Comparison of ENCODE assay signal across 28 mouse cellular contexts in the genomic region with DNA sequence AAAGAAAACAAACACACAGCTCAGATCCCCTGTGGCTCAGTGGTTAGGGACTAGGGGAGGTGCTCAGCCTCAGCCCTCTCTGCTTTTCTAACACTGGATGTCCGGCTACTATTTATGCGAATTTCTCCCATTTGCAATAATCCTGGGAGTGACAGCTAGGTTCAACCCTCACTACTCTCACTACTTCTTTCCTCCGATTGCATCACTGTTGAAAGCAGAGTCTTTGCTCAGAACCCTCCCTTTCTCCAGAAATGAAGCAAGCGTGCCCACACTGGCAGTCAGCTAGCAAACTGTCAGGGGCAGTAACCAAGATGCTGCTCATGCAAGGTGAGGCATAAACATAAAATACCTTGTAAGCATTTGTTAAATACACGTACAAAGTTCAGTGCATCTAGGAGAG. TPM values are rescaled to one million over a fixed set of nuclear protein-coding genes. Genes with fewer than 3 reads are reported as not detected.
DNase-seq lines count a peak whose midpoint lies in the region; ATAC-seq lines count a peak whose summit lies in the region.
"Had no signal": no experiment of that assay in that cellular context is flagged by ENCODE, and none has a peak within 500 bp of the region (broad histone marks: within the 10 kb centered on the region; RNA-seq: fewer than 3 reads in every experiment).

No protein-coding gene starts in this region.

- WGBS in forebrain, embryonic 16.5 days = 87% methylated on average over 5 of the region's 5 CpGs
- WGBS in forebrain, embryonic 11.5 days = 90% methylated on average over 5 of the region's 5 CpGs
- 84% methylated on average over 5 of the region's 5 CpGs for WGBS in midbrain, embryonic 16.5 days
- 89% methylated on average over 5 of the region's 5 CpGs for WGBS in midbrain, embryonic 14.5 days

- 0 out of 2 replicates have a peak overlapping the region, but pooled peaks have one; percentile 19 for H3K9ac ChIP-seq in forebrain, embryonic 16.5 days (replicated peaks; ENCODE audit: low read depth, low read length)
- no peak overlapping the region for H3K9ac ChIP-seq in forebrain, embryonic 11.5 days (ENCODE audit: low read length)
- no peak overlapping the region for H3K9ac ChIP-seq in midbrain, embryonic 16.5 days (ENCODE audit: low read depth, low read length)
- no peak overlapping the region for H3K9ac ChIP-seq in midbrain, embryonic 14.5 days (replicated peaks; ENCODE audit: low read length)
- H3K9ac ChIP-seq: embryonic facial prominence, embryonic 15.5 days; forebrain, embryonic 15.5 days; hindbrain, embryonic 15.5 days; kidney, embryonic 15.5 days; limb, embryonic 13.5 days; midbrain, embryonic 15.5 days; neural tube, embryonic 12.5 days had no signal

- H3K9me3 ChIP-seq in forebrain, embryonic 16.5 days (ENCODE audit: control insufficient read depth, low read length) = no peaks in the 10 kb centered on the region
- H3K9me3 ChIP-seq in forebrain, embryonic 11.5 days (ENCODE audit: control insufficient read depth, low read length) = no peaks in the 10 kb centered on the region
- no peaks in the 10 kb centered on the region for H3K9me3 ChIP-seq in midbrain, embryonic 16.5 days (replicated peaks; ENCODE audit: control insufficient read depth, low read length, poor library complexity, severe bottlenecking)
- H3K9me3 ChIP-seq in midbrain, embryonic 14.5 days (ENCODE audit: control insufficient read depth, low read length) = no peaks in the 10 kb centered on the region
- H3K9me3 ChIP-seq: embryonic facial prominence, embryonic 10.5 days; embryonic facial prominence, embryonic 15.5 days; forebrain, embryonic 15.5 days; hindbrain, embryonic 15.5 days; kidney, embryonic 15.5 days; limb, embryonic 13.5 days; midbrain, embryonic 15.5 days; neural tube, embryonic 12.5 days had no signal

- no peak for ATAC-seq in forebrain, embryonic 16.5 days
- no peak for ATAC-seq in forebrain, embryonic 11.5 days (replicated peaks; ENCODE audit: low FRiP score)
- ATAC-seq in midbrain, embryonic 16.5 days = no peak
- no peak for ATAC-seq in midbrain, embryonic 14.5 days (ENCODE audit: low FRiP score, low TSS enrichment)
- peak; percentile 58 for ATAC-seq in megakaryocyte, adult 5-6 weeks (ENCODE audit: poor library complexity, severe bottlenecking)
- ATAC-seq in megakaryocyte-erythroid progenitor cell, adult 5-6 weeks (replicated peaks; ENCODE audit: low FRiP score, low TSS enrichment, poor library complexity, severe bottlenecking) = no peak
- ATAC-seq: activated CD4-positive, CD25-positive, alpha-beta regulatory T cell, adult 4 months; forebrain, embryonic 15.5 days; midbrain, embryonic 15.5 days had no signal

- peaks cover 25% of the 10 kb centered on the region for H3K4me1 ChIP-seq in forebrain, embryonic 16.5 days (replicated peaks; ENCODE audit: control insufficient read depth, insufficient read depth, low read length)
- H3K4me1 ChIP-seq in forebrain, embryonic 11.5 days (replicated peaks; ENCODE audit: control insufficient read depth, insufficient read depth, low read length) = 0 out of 2 replicates have a peak, but pooled peaks cover 2% of the 10 kb centered on the region
- peaks cover 26% of the 10 kb centered on the region for H3K4me1 ChIP-seq in midbrain, embryonic 16.5 days (ENCODE audit: control insufficient read depth, insufficient read depth, low read length)
- peaks cover 18% of the 10 kb centered on the region for H3K4me1 ChIP-seq in midbrain, embryonic 14.5 days (ENCODE audit: control insufficient read depth, insufficient read depth, low read length)

- no peak overlapping the region for H3K27ac ChIP-seq in forebrain, embryonic 16.5 days (ENCODE audit: low read length)
- no peak overlapping the region for H3K27ac ChIP-seq in forebrain, embryonic 11.5 days (ENCODE audit: low read depth, low read length)
- no peak overlapping the region for H3K27ac ChIP-seq in midbrain, embryonic 16.5 days (ENCODE audit: low read length)
- no peak overlapping the region for H3K27ac ChIP-seq in midbrain, embryonic 14.5 days (replicated peaks; ENCODE audit: low read depth, low read length)
- H3K27ac ChIP-seq: embryonic facial prominence, embryonic 10.5 days; embryonic facial prominence, embryonic 15.5 days; forebrain, embryonic 15.5 days; hindbrain, embryonic 15.5 days; kidney, embryonic 15.5 days; limb, embryonic 13.5 days; midbrain, embryonic 15.5 days; neural tube, embryonic 12.5 days had no signal

- H3K4me2 ChIP-seq in forebrain, embryonic 16.5 days (ENCODE audit: low read length) = no peak overlapping the region; the same call in 1 of the 2 replicates
- no peak overlapping the region for H3K4me2 ChIP-seq in forebrain, embryonic 11.5 days (ENCODE audit: low read depth, low read length, severe bottlenecking)
- H3K4me2 ChIP-seq in midbrain, embryonic 16.5 days (ENCODE audit: low read length) = peak overlapping the region; percentile 19; the same call in 1 of the 2 replicates
- H3K4me2 ChIP-seq in midbrain, embryonic 14.5 days (ENCODE audit: low read length) = no peak overlapping the region
- H3K4me2 ChIP-seq: embryonic facial prominence, embryonic 15.5 days; forebrain, embryonic 15.5 days; heart, embryonic 11.5 days; kidney, embryonic 15.5 days; limb, embryonic 13.5 days; liver, embryonic 11.5 days; midbrain, embryonic 15.5 days; neural tube, embryonic 12.5 days had no signal

- no peaks in the 10 kb centered on the region for H3K27me3 ChIP-seq in forebrain, embryonic 16.5 days (replicated peaks; ENCODE audit: control insufficient read depth, insufficient read depth, low read length)
- H3K27me3 ChIP-seq in forebrain, embryonic 11.5 days (ENCODE audit: control insufficient read depth, insufficient read depth, low read length) = no peaks in the 10 kb centered on the region
- no peaks in the 10 kb centered on the region for H3K27me3 ChIP-seq in midbrain, embryonic 16.5 days (ENCODE audit: control insufficient read depth, insufficient read depth, low read depth, low read length)
- H3K27me3 ChIP-seq in midbrain, embryonic 14.5 days (ENCODE audit: control insufficient read depth, insufficient read depth, low read length) = no peaks in the 10 kb centered on the region
- H3K27me3 ChIP-seq: embryonic facial prominence, embryonic 15.5 days; forebrain, embryonic 15.5 days; hindbrain, embryonic 15.5 days; kidney, embryonic 15.5 days; limb, embryonic 13.5 days; midbrain, embryonic 15.5 days; neural tube, embryonic 12.5 days had no signal

- peaks cover 11% of the 10 kb centered on the region for H3K36me3 ChIP-seq in forebrain, embryonic 16.5 days (ENCODE audit: control insufficient read depth, insufficient read depth)
- H3K36me3 ChIP-seq in forebrain, embryonic 11.5 days (ENCODE audit: control insufficient read depth, insufficient read depth, low read length) = no peaks in the 10 kb centered on the region
- peaks cover 14% of the 10 kb centered on the region for H3K36me3 ChIP-seq in midbrain, embryonic 16.5 days (ENCODE audit: control insufficient read depth, insufficient read depth, low read length)
- peaks cover 26% of the 10 kb centered on the region for H3K36me3 ChIP-seq in midbrain, embryonic 14.5 days (ENCODE audit: control insufficient read depth, insufficient read depth, low read length)
- H3K36me3 ChIP-seq: embryonic facial prominence, embryonic 15.5 days had no signal

- intact Hi-C loops in left cerebral cortex, postnatal 10 days (cut with DNase I) = no loop called here

- no peak for DNase-seq in forebrain, embryonic 11.5 days (ENCODE audit: low spot score)
- no peak for DNase-seq in midbrain, embryonic 14.5 days
- no peak for DNase-seq in left cerebral cortex, postnatal 10 days (ENCODE audit: extremely low spot score in 1 of 2, low spot score in 2 of 2)
- DNase-seq: adrenal gland, adult 8-10 months; cerebellum, adult 2 months; cerebellum, postnatal 14 days; gastrocnemius, postnatal 10 days; heart, postnatal 36 days; kidney, adult 18-20 months; kidney, postnatal 25 days; lung, postnatal 36 days; right cerebral cortex, adult 18-20 months; thymus, postnatal 4 days had no signal

- no peak overlapping the region for H3K4me3 ChIP-seq in forebrain, embryonic 16.5 days (replicated peaks; ENCODE audit: low read length)
- no peak overlapping the region for H3K4me3 ChIP-seq in forebrain, embryonic 11.5 days (ENCODE audit: low read depth, low read length)
- no peak overlapping the region for H3K4me3 ChIP-seq in midbrain, embryonic 16.5 days (ENCODE audit: low read depth, low read length)
- H3K4me3 ChIP-seq in midbrain, embryonic 14.5 days (replicated peaks; ENCODE audit: low read depth, low read length) = no peak overlapping the region
- H3K4me3 ChIP-seq: embryonic facial prominence, embryonic 10.5 days; embryonic facial prominence, embryonic 15.5 days; forebrain, embryonic 15.5 days; hindbrain, embryonic 15.5 days; kidney, embryonic 15.5 days; limb, embryonic 13.5 days; midbrain, embryonic 15.5 days; neural tube, embryonic 12.5 days had no signal

RNA-seq across cellular contexts. Expression of a gene that starts 3.1 kb away (rescaled TPM):
- polyA plus RNA-seq in forebrain, embryonic 16.5 days (2015; fragmentation: Nextera tagmentation; extraction: Ambion mirVana) = 20.4 and 23.3 TPM in 2 replicates
- polyA plus RNA-seq in forebrain, embryonic 11.5 days (2014; fragmentation: Nextera tagmentation; extraction: Ambion mirVana) = 12.3 and 14.0 TPM in 2 replicates
- polyA plus RNA-seq in midbrain, embryonic 16.5 days (2015; fragmentation: Nextera tagmentation; extraction: Ambion mirVana) = 17.6 and 21.4 TPM in 2 replicates
- polyA plus RNA-seq in midbrain, embryonic 14.5 days (2014; fragmentation: Nextera tagmentation; extraction: Ambion mirVana) = 25.8 and 26.9 TPM in 2 replicates
- total RNA-seq in megakaryocyte, adult 5-6 weeks (2015) = 8.7 and 10.3 TPM in 2 replicates
- 5.8 and 7.4 TPM in 2 replicates for total RNA-seq in megakaryocyte, adult 5-6 weeks (2017)
- 4.3 TPM in 1 of 2 replicates, not detected in the other for total RNA-seq in megakaryocyte-erythroid progenitor cell, adult 5-6 weeks (2014; fragmentation: Nextera tagmentation)
- total RNA-seq in megakaryocyte-erythroid progenitor cell, adult 5-6 weeks (2017) = 1.6 and 2.6 TPM in 2 replicates
- total RNA-seq in left cerebral cortex, postnatal 10 days (2021) = 10 to 100 TPM; 28.6 to 29.7 TPM
